Mouse (Mus musculus): ENCODE data around the gene Zfp672. TPM values are rescaled to one million over a fixed set of nuclear protein-coding genes. Genes with fewer than 3 reads are reported as not detected.

The Zfp672 gene
- polyA plus RNA-seq, 1 experiment, result 54.5 TPM

DNA sequence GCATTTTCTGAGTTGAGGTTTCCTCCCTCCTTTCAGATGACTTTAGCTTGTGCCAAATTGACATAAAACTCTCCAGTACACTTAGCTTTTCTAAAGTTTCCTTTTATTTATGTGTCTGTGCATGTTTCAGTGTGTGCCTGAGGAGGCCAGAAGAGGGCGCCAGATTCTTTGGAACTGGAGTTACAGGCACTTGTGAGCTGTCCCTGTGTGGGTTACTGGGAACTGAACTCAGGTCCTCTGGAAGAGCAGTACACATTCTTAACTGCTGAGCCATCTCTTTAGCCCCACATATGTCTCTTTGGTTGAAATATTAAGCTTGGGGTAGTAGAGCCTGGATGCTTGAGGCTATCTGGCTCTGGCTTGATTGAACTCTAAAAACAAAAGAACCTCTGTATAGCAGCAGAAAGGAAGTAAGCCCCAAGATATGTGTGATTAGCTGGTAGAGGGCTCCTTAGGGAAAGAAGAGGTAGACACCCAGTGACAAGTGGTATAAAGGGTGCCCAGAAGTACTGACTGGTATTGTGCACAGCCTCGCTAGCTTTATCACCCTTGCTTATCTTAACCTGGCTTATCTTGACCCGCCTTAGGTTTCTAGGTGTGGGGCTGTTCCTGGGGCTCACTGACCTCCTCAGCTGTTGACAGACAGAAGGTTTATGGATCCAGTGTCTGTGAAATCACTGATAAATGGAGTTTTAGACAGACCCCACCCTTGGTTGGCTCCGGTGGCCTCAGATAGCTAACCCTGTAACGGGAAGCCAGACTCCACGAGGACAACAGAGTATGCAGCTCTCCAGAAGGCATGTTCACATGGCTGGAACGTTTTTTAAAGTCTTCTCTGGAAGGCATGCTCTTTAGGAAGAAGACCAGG lies 22.8 kb upstream of the Zfp672 start:
- H3K36me3 ChIP-seq (ENCODE audit: control insufficient read depth, insufficient read depth, low read length), result no peaks in the 10 kb centered on the region
- no peaks in the 10 kb centered on the region for H3K27me3 ChIP-seq (ENCODE audit: control insufficient read depth, insufficient read depth, low read length)
- H3K4me3 ChIP-seq (ENCODE audit: control insufficient read depth, insufficient read depth, low read length), result no peak overlapping the region
- TF ChIP-seq POLR2A (IDR thresholded peaks at IDR 0.05; ENCODE audit: control insufficient read depth, extremely low read depth, insufficient read depth, low read length, poor library complexity) (no peak), CTCF (IDR thresholded peaks at IDR 0.05; ENCODE audit: borderline replicate concordance, control insufficient read depth, extremely low read depth, insufficient read depth, low read length, poor library complexity) (no peak)
- no peak for DNase-seq
- 74% methylated on average over 7 of the region's 7 CpGs for WGBS
- H3K27ac ChIP-seq (ENCODE audit: control insufficient read depth, insufficient read depth, low read length), result no peak overlapping the region
- no peaks in the 10 kb centered on the region for H3K4me1 ChIP-seq (replicated peaks; ENCODE audit: control insufficient read depth, insufficient read depth, low read length)

DNA sequence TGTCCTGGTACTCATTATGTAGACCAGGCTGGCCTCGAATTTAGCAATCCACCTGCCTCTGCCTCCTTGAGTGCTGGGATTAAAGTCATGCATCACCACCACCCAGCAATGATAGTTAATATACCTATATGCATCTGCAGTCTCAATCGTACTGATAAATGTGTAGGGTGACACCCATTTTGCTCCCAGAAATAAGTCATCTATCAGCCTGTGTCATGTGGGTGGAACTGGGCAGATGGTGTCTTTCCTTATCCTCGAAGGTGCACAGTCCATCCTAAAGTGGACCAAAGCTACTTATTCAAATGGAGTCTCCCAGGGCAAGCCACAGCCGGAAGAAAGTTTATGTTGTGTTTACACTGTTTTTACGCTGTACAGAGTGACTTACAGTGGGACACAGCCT lies 21.0 kb upstream of the Zfp672 start:
- Histone ChIP-seq H3K4me1 (replicated peaks; ENCODE audit: control insufficient read depth, insufficient read depth, low read length) (no peaks in the 10 kb centered on the region), H3K4me3 (ENCODE audit: control insufficient read depth, insufficient read depth, low read length) (no peak overlapping the region), H3K27me3 (ENCODE audit: control insufficient read depth, insufficient read depth, low read length) (no peaks in the 10 kb centered on the region), H3K36me3 (ENCODE audit: control insufficient read depth, insufficient read depth, low read length) (peaks cover 3% of the 10 kb centered on the region), H3K27ac (ENCODE audit: control insufficient read depth, insufficient read depth, low read length) (no peak overlapping the region)
- DNase-seq, result no peak
- TF ChIP-seq POLR2A (IDR thresholded peaks at IDR 0.05; ENCODE audit: control insufficient read depth, extremely low read depth, insufficient read depth, low read length, poor library complexity) (no peak), CTCF (IDR thresholded peaks at IDR 0.05; ENCODE audit: borderline replicate concordance, control insufficient read depth, extremely low read depth, insufficient read depth, low read length, poor library complexity) (no peak)
- 90% methylated on average over 5 of the region's 5 CpGs for WGBS

DNA sequence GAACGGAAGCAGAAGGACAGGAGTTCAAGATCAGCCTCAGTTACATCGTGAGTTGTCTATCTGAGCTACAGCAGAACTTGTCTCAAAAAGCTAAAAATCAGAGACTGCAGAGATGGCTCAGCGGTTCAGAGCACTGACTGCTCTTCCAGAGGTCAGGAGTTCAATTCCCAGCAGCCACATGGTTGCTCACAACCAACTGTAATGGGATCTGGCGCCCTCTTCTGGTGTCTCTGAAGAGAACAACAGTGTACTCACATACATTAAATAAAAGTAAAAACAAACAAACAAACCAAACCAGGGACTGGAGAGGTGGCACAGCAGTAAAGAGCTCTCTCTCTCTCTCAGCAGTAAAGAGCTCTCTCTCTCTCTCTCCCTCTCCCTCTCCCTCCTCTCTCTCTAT lies 20.5 kb upstream of the Zfp672 start:
- Histone ChIP-seq H3K36me3 (ENCODE audit: control insufficient read depth, insufficient read depth, low read length) (peaks cover 9% of the 10 kb centered on the region), H3K4me3 (ENCODE audit: control insufficient read depth, insufficient read depth, low read length) (no peak overlapping the region), H3K4me1 (replicated peaks; ENCODE audit: control insufficient read depth, insufficient read depth, low read length) (no peaks in the 10 kb centered on the region), H3K27me3 (ENCODE audit: control insufficient read depth, insufficient read depth, low read length) (no peaks in the 10 kb centered on the region), H3K27ac (ENCODE audit: control insufficient read depth, insufficient read depth, low read length) (no peak overlapping the region)
- DNase-seq, result no peak
- no peak for TF ChIP-seq POLR2A (IDR thresholded peaks at IDR 0.05; ENCODE audit: control insufficient read depth, extremely low read depth, insufficient read depth, low read length, poor library complexity)
- TF ChIP-seq CTCF (IDR thresholded peaks at IDR 0.05; ENCODE audit: borderline replicate concordance, control insufficient read depth, extremely low read depth, insufficient read depth, low read length, poor library complexity), result no peak
- 94% methylated on average over 4 of the region's 4 CpGs for whole genome bisulfite sequencing

DNA sequence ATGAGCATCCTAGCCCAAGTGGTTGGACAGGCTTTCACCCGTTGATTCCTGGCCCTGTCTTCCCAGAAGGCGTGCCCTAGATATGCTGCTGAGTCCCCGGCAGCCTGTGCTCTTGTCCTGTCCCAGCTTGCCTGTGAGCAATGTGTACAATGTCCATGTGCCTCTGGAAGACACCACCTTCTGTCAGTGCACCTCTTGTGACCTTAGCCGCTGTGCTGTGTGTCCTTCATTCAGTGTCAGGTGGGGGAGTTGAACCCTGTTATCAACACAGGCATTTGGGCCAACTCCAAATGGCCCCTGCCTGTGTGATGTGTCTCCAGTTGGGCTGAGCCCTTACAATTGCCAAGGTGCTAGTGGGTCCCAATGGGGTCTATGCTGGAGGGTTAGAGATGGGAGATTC lies 16.6 kb upstream of the Zfp672 start:
- Histone ChIP-seq H3K27ac (ENCODE audit: control insufficient read depth, insufficient read depth, low read length) (no peak overlapping the region), H3K4me1 (replicated peaks; ENCODE audit: control insufficient read depth, insufficient read depth, low read length) (no peaks in the 10 kb centered on the region), H3K27me3 (ENCODE audit: control insufficient read depth, insufficient read depth, low read length) (no peaks in the 10 kb centered on the region), H3K4me3 (ENCODE audit: control insufficient read depth, insufficient read depth, low read length) (no peak overlapping the region), H3K36me3 (ENCODE audit: control insufficient read depth, insufficient read depth, low read length) (peaks cover 22% of the 10 kb centered on the region)
- no peak for DNase-seq
- no peak for TF ChIP-seq CTCF (IDR thresholded peaks at IDR 0.05; ENCODE audit: borderline replicate concordance, control insufficient read depth, extremely low read depth, insufficient read depth, low read length, poor library complexity)
- TF ChIP-seq POLR2A (IDR thresholded peaks at IDR 0.05; ENCODE audit: control insufficient read depth, extremely low read depth, insufficient read depth, low read length, poor library complexity), result no peak
- 88% methylated on average over 4 of the region's 4 CpGs for WGBS

DNA sequence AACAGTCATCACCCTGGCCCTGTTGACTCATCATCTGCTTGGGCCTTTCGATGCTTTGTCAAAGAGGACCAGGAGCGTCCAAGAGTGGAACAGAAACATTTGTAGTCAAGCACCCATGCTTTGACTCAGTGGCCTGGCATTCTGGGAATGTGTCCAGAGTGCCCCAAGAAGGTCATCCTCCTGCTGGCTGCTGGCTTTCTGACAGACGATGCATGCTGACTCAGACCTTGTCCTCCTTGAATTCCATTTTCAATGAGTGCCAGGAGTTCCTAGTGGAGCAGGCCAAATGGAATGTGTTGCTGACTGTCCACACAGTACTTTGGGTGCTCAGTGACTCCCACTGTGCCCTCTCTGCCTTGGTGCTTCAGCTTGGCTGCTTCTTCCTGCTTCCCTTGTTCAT lies 4.6 kb upstream of the Zfp672 start:
- DNase-seq, result no peak
- H3K27me3 ChIP-seq (ENCODE audit: control insufficient read depth, insufficient read depth, low read length), result no peaks in the 10 kb centered on the region
- TF ChIP-seq CTCF (IDR thresholded peaks at IDR 0.05; ENCODE audit: borderline replicate concordance, control insufficient read depth, extremely low read depth, insufficient read depth, low read length, poor library complexity) (no peak), POLR2A (IDR thresholded peaks at IDR 0.05; ENCODE audit: control insufficient read depth, extremely low read depth, insufficient read depth, low read length, poor library complexity) (no peak)
- peaks cover 10% of the 10 kb centered on the region for H3K4me1 ChIP-seq (replicated peaks; ENCODE audit: control insufficient read depth, insufficient read depth, low read length)
- H3K27ac ChIP-seq (ENCODE audit: control insufficient read depth, insufficient read depth, low read length), result no peak overlapping the region
- 90% methylated on average over 3 of the region's 3 CpGs for WGBS
- no peak overlapping the region for H3K4me3 ChIP-seq (ENCODE audit: control insufficient read depth, insufficient read depth, low read length)
- peaks cover 15% of the 10 kb centered on the region for H3K36me3 ChIP-seq (ENCODE audit: control insufficient read depth, insufficient read depth, low read length)

DNA sequence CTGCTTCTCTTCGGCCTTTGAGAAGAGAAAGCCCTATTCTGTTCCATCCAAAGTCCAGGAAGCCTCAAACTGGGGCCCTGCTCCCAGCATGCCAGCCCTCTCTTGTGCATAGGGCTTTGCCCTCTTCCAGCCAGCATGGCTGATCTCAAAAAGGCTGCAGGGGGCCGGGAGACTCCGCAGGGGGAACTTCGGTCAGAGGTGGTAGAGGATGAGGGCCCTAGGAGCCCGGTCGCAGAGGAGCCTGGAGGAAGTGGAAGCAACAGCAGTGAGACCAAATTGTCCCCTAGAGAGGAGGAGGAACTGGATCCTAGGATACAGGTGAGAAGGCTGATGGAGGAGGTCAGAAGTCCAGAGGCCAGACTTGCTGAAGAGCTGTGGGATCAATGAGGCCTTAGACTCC lies 1.4 kb upstream of the Zfp672 start:
- 0 out of 2 replicates have a peak, but pooled peaks cover 4% of the 10 kb centered on the region for H3K36me3 ChIP-seq (ENCODE audit: control insufficient read depth, insufficient read depth, low read length)
- no peaks in the 10 kb centered on the region for H3K27me3 ChIP-seq (ENCODE audit: control insufficient read depth, insufficient read depth, low read length)
- H3K4me3 ChIP-seq (ENCODE audit: control insufficient read depth, insufficient read depth, low read length), result 0 out of 2 replicates have a peak overlapping the region, but pooled peaks have one; percentile 91
- 91% methylated on average over 6 of the region's 6 CpGs for WGBS
- no peak overlapping the region for H3K27ac ChIP-seq (ENCODE audit: control insufficient read depth, insufficient read depth, low read length)
- TF ChIP-seq POLR2A (IDR thresholded peaks at IDR 0.05; ENCODE audit: control insufficient read depth, extremely low read depth, insufficient read depth, low read length, poor library complexity) (no peak), CTCF (IDR thresholded peaks at IDR 0.05; ENCODE audit: borderline replicate concordance, control insufficient read depth, extremely low read depth, insufficient read depth, low read length, poor library complexity) (no peak)
- H3K4me1 ChIP-seq (replicated peaks; ENCODE audit: control insufficient read depth, insufficient read depth, low read length), result peaks cover 13% of the 10 kb centered on the region
- no peak for DNase-seq
